Mouse (Mus musculus) testis, adult 2 months (tissue): ENCODE measurements around the gene Chst1. TPM values are rescaled to one million over a fixed set of nuclear protein-coding genes. Genes with fewer than 3 reads are reported as not detected.

Experiments used
- H3K27ac ChIP-seq: fragments of 200-500 bp; 2 replicates; pipeline ENCODE4 v1.5.1; 2012; ENCODE audit warnings: low read depth, low read length; ENCODE audit not compliant: control insufficient read depth, insufficient read depth
- H3K27me3 ChIP-seq: fragments of 200-500 bp; 2 replicates; pipeline ENCODE4 v1.6.1; 2012; ENCODE audit warnings: mild to moderate bottlenecking, low read length, moderate library complexity; ENCODE audit not compliant: control insufficient read depth, insufficient read depth
- H3K36me3 ChIP-seq: fragments of 200-500 bp; 2 replicates; pipeline ENCODE4 v1.6.1; 2012; ENCODE audit warnings: mild to moderate bottlenecking, low read length; ENCODE audit not compliant: control insufficient read depth, insufficient read depth
- H3K4me1 ChIP-seq: fragments of 200-500 bp; 2 replicates; pipeline ENCODE4 v1.6.1; 2012; ENCODE audit warnings: low read length; ENCODE audit not compliant: control insufficient read depth, insufficient read depth
- H3K4me3 ChIP-seq: fragments of 200-500 bp; 2 replicates; pipeline ENCODE4 v1.5.1; 2012; ENCODE audit warnings: low read depth, mild to moderate bottlenecking, low read length, moderate library complexity, mixed read lengths; ENCODE audit not compliant: control insufficient read depth
- CTCF ChIP-seq: fragments of 200-500 bp; IDR thresholded peaks from 2 replicates; pipeline ENCODE4 v1.5.1; 2012; ENCODE audit warnings: low read depth, mild to moderate bottlenecking, inconsistent platforms, low read length, moderate library complexity; ENCODE audit not compliant: control insufficient read depth, insufficient read depth, insufficient replicate concordance
- POLR2A ChIP-seq: fragments of 200-500 bp; IDR thresholded peaks from 2 replicates; pipeline ENCODE4 v1.6.1; 2012; ENCODE audit warnings: low read depth, mild to moderate bottlenecking, inconsistent platforms, low read length, moderate library complexity; ENCODE audit not compliant: control insufficient read depth
- polyA plus RNA-seq: library from polyadenylated mRNA; depleted of rRNA; stranded (reverse); fragments of >200 nt; gene quantifications from 2 replicates; pipeline ENCODE4 v1.2.3, GENCODE M21; 2012

The Chst1 gene
- polyA plus RNA-seq, 1 experiment, result 48.9 TPM

GRCm38 (mm10) chr2:92613645-92614044, 14.1 kb downstream of the Chst1 start:
- H3K36me3 ChIP-seq, result no peaks in the 10 kb centered on the region
- no peaks in the 10 kb centered on the region for H3K27me3 ChIP-seq
- H3K4me3 ChIP-seq, result no peak overlapping the region
- no peaks in the 10 kb centered on the region for H3K4me1 ChIP-seq
- TF ChIP-seq CTCF, result no peak
- TF ChIP-seq POLR2A, result no peak
- no peak overlapping the region for H3K27ac ChIP-seq

GRCm38 (mm10) chr2:92614106-92614505, 14.6 kb downstream of the Chst1 start:
- no peak overlapping the region for H3K27ac ChIP-seq
- no peaks in the 10 kb centered on the region for H3K27me3 ChIP-seq
- no peaks in the 10 kb centered on the region for H3K4me1 ChIP-seq
- TF ChIP-seq CTCF, result no peak
- no peak for TF ChIP-seq POLR2A
- no peak overlapping the region for H3K4me3 ChIP-seq
- H3K36me3 ChIP-seq, result no peaks in the 10 kb centered on the region

GRCm38 (mm10) chr2:92617077-92617756, 17.7 kb downstream of the Chst1 start:
- H3K4me3 ChIP-seq, result no peak overlapping the region
- no peaks in the 10 kb centered on the region for H3K36me3 ChIP-seq
- no peaks in the 10 kb centered on the region for H3K27me3 ChIP-seq
- no peak for TF ChIP-seq CTCF
- no peak for TF ChIP-seq POLR2A
- no peak overlapping the region for H3K27ac ChIP-seq
- no peaks in the 10 kb centered on the region for H3K4me1 ChIP-seq

- Histone ChIP-seq H3K27ac (no peak overlapping the region), H3K4me3 (no peak overlapping the region), H3K4me1 (no peaks in the 10 kb centered on the region), H3K36me3 (no peaks in the 10 kb centered on the region), H3K27me3 (no peaks in the 10 kb centered on the region)
- TF ChIP-seq CTCF, result no peak
- no peak for TF ChIP-seq POLR2A
These were observed 18.5 kb downstream of the Chst1 start for GRCm38 (mm10) chr2:92618016-92618415.

- Histone ChIP-seq H3K27ac (no peak overlapping the region), H3K27me3 (no peaks in the 10 kb centered on the region), H3K4me1 (no peaks in the 10 kb centered on the region), H3K4me3 (no peak overlapping the region), H3K36me3 (no peaks in the 10 kb centered on the region)
- no peak for TF ChIP-seq CTCF
These were observed 28.1 kb downstream of the Chst1 start for GRCm38 (mm10) chr2:92627633-92628032.

- H3K36me3 ChIP-seq, result no peaks in the 10 kb centered on the region
- H3K4me1 ChIP-seq, result no peaks in the 10 kb centered on the region
- no peaks in the 10 kb centered on the region for H3K27me3 ChIP-seq
- no peak for TF ChIP-seq CTCF
- no peak for TF ChIP-seq POLR2A
- no peak overlapping the region for H3K27ac ChIP-seq
- H3K4me3 ChIP-seq, result no peak overlapping the region
These were observed 31.3 kb downstream of the Chst1 start for GRCm38 (mm10) chr2:92630799-92631198.

- no peak for TF ChIP-seq POLR2A
- no peak for TF ChIP-seq CTCF
- H3K4me3 ChIP-seq, result no peak overlapping the region
- no peaks in the 10 kb centered on the region for H3K36me3 ChIP-seq
- no peak overlapping the region for H3K27ac ChIP-seq
- H3K27me3 ChIP-seq, result no peaks in the 10 kb centered on the region
- no peaks in the 10 kb centered on the region for H3K4me1 ChIP-seq
These were observed 32.5 kb downstream of the Chst1 start for GRCm38 (mm10) chr2:92632027-92632426.
